Mouse (Mus musculus) liver, adult 2 months (tissue): Measurements from ENCODE around the gene Hoxd11. TPM values are rescaled to one million over a fixed set of nuclear protein-coding genes. Genes with fewer than 3 reads are reported as not detected.

Experiments used
- DNase-seq: peaks from one replicate; pipeline ENCODE4 v3.0.0-alpha.2; 2011; ENCODE audit warnings: low read depth, low spot score; ENCODE audit errors: extremely low read depth
- H3K27ac ChIP-seq: fragments of 200-500 bp; replicated peaks from 2 replicates; pipeline ENCODE4 v1.5.1; 2012; ENCODE audit warnings: low read depth, mild to moderate bottlenecking, control low read depth, inconsistent platforms, low read length; ENCODE audit not compliant: insufficient read depth
- H3K27me3 ChIP-seq: fragments of 200-500 bp; 2 replicates; pipeline ENCODE4 v1.6.1; 2012; ENCODE audit warnings: mild to moderate bottlenecking, moderate library complexity, low read length, inconsistent platforms; ENCODE audit not compliant: control insufficient read depth, insufficient read depth
- H3K36me3 ChIP-seq: fragments of 200-500 bp; 2 replicates; pipeline ENCODE4 v1.6.1; 2012; ENCODE audit warnings: low read length, inconsistent platforms; ENCODE audit not compliant: control insufficient read depth, insufficient read depth
- H3K4me1 ChIP-seq: fragments of 200-500 bp; 2 replicates; pipeline ENCODE4 v1.6.1; 2011; ENCODE audit warnings: low read length; ENCODE audit not compliant: control insufficient read depth, insufficient read depth
- H3K4me3 ChIP-seq: fragments of 200-500 bp; 2 replicates; pipeline ENCODE4 v1.5.1; 2011; ENCODE audit warnings: low read depth, mild to moderate bottlenecking, control low read depth, low read length, moderate library complexity; ENCODE audit not compliant: insufficient read depth
- H3K79me2 ChIP-seq: fragments of 200-500 bp; 2 replicates; pipeline ENCODE4 v1.6.1; 2012; ENCODE audit warnings: inconsistent platforms, mild to moderate bottlenecking, low read length, moderate library complexity; ENCODE audit not compliant: control insufficient read depth, insufficient read depth
- H3K9ac ChIP-seq: fragments of 200-500 bp; 2 replicates; pipeline ENCODE4 v1.6.1; 2012; ENCODE audit warnings: low read depth, mild to moderate bottlenecking, control low read depth, inconsistent platforms, low read length
- CTCF ChIP-seq: fragments of 200-500 bp; IDR thresholded peaks from 2 replicates; pipeline ENCODE4 v1.5.1; 2011; ENCODE audit warnings: low read depth, low read length, control low read depth
- POLR2A ChIP-seq: fragments of 200-500 bp; IDR thresholded peaks from 2 replicates; pipeline ENCODE4 v1.6.1; 2011; ENCODE audit warnings: low read length, control low read depth; ENCODE audit not compliant: insufficient read depth; ENCODE audit errors: extremely low read depth
- WGBS: fragments of 180-500 bp; shearing (Covaris S2); methylation state at CpG from one replicate; pipeline ENCODE4 v1.1.7; 2018; 5-methylcytosine and 5-hydroxymethylcytosine counted together
- polyA plus RNA-seq: library from polyadenylated mRNA; depleted of rRNA; stranded (reverse); fragments of >200 nt; gene quantifications from 2 replicates; pipeline ENCODE4 v1.2.3, GENCODE M21; 2012
- total RNA-seq: library from RNA; depleted of rRNA; stranded (reverse); fragments of >200 nt; gene quantifications from 2 replicates; pipeline ENCODE4 v1.2.3, GENCODE M21; 2014

Hoxd11 gene
- total and polyA plus RNA-seq, 2 experiments, result not detected

DNA sequence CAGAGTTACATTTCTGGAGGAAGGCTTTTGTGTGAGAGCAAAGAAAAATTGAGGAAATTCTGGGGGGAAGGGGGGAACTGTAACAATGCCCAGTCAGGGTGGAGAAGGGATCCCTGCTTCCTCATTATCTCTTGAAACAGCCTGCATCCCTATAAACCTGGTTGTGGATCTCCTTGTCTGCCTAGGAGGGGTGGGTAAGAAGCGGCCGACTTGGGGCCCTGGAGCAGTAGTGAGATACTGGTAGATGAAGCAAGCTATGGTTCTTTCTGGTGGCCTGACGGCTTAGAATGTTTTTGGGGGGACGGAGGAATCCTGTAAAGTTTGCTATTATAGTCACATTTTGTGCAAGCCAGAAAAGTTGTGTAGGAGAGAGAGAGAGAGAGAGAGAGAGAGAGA is 14.1 kb downstream of the Hoxd11 start:
- Histone ChIP-seq H3K4me1 (0 out of 2 replicates have a peak, but pooled peaks cover 1% of the 10 kb centered on the region), H3K9ac (no peak overlapping the region), H3K36me3 (no peaks in the 10 kb centered on the region), H3K4me3 (no peak overlapping the region), H3K79me2 (no peaks in the 10 kb centered on the region), H3K27ac (no peak overlapping the region), H3K27me3 (peaks cover 48% of the 10 kb centered on the region)
- no peak for DNase-seq
- no peak for TF ChIP-seq CTCF
- no peak for TF ChIP-seq POLR2A
- 12% methylated on average over 4 of the region's 4 CpGs for WGBS

DNA sequence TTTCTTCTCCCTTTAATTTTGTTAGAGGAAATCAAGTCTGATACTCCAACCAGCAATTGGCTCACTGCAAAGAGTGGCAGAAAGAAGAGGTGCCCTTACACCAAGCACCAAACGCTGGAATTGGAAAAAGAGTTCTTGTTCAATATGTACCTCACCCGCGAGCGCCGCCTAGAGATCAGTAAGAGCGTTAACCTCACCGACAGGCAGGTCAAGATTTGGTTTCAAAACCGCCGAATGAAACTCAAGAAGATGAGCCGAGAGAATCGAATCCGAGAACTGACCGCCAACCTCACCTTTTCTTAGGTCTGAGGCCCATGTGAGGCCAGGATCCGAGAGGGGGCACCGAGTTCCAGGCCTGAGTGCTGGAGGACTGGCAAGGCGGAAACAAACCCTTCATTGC is 14.7 kb downstream of the Hoxd11 start:
- 6% methylated on average over 16 of the region's 16 CpGs for WGBS
- Histone ChIP-seq H3K79me2 (no peaks in the 10 kb centered on the region), H3K4me3 (no peak overlapping the region), H3K27ac (no peak overlapping the region), H3K4me1 (0 out of 2 replicates have a peak, but pooled peaks cover 1% of the 10 kb centered on the region), H3K27me3 (peaks cover 50% of the 10 kb centered on the region), H3K9ac (no peak overlapping the region), H3K36me3 (no peaks in the 10 kb centered on the region)
- DNase-seq, result no peak
- TF ChIP-seq CTCF (peak; percentile 32; the same call in 1 of the 2 replicates), POLR2A (no peak)

DNA sequence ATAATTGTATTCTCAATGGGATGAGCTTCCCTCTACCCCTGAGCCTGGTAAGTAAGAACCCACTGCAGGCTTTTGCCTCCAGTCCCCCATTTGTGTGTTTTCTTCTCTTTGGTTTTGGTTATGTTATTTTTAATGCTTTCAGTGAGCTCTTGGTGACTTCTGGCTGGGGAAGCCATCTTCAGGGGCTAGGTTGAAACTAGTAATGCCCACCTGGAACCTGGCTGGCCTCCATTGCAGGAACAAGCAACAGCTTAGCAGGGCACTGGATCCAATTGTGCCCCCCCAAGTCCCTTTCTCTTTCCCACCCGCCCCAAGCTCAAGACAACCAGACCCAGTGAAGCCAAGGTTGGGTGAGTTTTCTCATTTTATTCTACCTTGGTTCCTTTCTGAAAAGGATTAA is 16.0 kb downstream of the Hoxd11 start:
- no peak overlapping the region for H3K9ac ChIP-seq
- no peaks in the 10 kb centered on the region for H3K36me3 ChIP-seq
- 0 out of 2 replicates have a peak, but pooled peaks cover 1% of the 10 kb centered on the region for H3K4me1 ChIP-seq
- DNase-seq, result no peak
- no peak overlapping the region for H3K27ac ChIP-seq
- no peak overlapping the region for H3K4me3 ChIP-seq
- 10% methylated on average over 1 of the region's 1 CpGs for WGBS
- TF ChIP-seq CTCF, result no peak
- TF ChIP-seq POLR2A, result no peak
- H3K79me2 ChIP-seq, result no peaks in the 10 kb centered on the region
- H3K27me3 ChIP-seq, result peaks cover 55% of the 10 kb centered on the region

DNA sequence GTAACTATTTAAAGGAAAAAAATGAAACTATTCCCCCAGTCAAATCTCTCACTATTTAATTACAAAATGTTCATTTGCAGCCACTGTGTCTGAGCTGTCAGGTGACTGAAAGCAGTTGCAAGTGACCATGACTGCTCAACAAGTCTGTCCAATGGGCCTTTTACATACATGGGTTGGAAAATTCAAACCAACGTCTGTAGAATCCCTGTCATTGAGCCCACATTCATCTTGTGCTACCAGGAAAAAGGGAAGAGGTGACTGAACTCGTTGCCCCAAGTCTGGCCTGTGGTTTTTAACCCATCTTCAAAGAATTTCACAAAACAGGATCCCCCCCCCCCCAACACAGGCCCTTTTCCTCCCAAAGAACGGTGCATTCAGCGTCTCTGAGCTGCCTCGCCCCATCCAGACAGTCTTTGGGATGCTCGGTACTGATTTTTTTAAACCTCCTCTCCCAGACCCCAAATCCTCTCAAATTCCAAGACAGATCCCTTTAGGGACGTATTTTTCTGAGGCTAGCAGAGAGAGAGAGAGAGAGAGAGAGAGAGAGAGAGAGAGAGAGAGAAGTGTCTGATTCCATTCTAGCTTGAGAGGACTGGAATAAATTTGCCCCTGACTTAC is 16.6 kb downstream of the Hoxd11 start:
- Histone ChIP-seq H3K27me3 (peaks cover 59% of the 10 kb centered on the region), H3K79me2 (no peaks in the 10 kb centered on the region), H3K4me1 (0 out of 2 replicates have a peak, but pooled peaks cover 1% of the 10 kb centered on the region), H3K27ac (no peak overlapping the region), H3K36me3 (no peaks in the 10 kb centered on the region), H3K9ac (no peak overlapping the region), H3K4me3 (no peak overlapping the region)
- TF ChIP-seq POLR2A (no peak), CTCF (no peak)
- 7% methylated on average over 7 of the region's 7 CpGs for WGBS
- DNase-seq, result no peak

DNA sequence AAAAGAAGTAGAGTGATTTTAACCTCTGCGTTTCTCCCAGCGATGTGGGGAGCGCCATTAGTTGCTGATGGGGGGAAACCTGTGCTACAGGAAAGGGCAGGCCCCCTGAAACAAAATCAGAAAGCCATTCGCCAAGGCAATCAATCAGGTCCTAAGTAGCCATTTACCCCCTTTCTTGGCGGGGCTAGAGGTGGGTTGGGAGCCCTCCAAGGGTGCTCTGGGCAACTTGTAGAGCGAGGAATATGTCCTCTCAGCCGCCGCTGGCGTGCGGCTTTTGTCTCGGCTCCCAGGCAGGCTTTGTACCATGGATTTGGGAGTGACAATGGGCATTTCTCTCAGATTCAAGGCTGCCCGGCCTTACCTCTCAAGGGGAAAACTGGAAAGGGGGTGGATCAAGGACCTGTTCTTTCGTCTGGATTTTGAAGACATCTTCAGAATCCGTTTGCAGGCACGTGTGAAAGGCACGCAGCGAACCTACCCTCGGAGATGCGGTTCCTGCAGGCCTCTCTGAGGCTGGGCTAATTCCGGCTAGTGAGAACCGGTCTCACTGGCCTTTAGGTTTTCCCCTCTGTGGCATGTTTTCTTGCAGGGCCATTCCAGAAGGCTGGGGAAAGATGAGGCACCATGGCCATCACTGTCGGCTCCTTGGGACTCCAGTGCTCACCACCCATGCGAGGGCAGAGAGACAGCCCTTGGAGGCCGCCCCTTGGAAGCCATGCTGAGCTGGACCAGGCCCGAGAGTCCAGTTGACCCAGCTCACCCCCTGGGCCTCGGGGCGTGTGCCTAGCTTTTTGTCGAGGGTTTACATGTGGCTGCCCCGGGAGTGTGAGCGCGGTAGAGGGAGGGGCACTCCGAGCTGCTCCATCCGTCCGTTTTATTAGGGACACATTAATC is 17.3 kb downstream of the Hoxd11 start:
- no peak for TF ChIP-seq CTCF
- no peak for TF ChIP-seq POLR2A
- Histone ChIP-seq H3K27me3 (peaks cover 52% of the 10 kb centered on the region), H3K4me3 (no peak overlapping the region), H3K27ac (no peak overlapping the region), H3K9ac (no peak overlapping the region), H3K4me1 (0 out of 2 replicates have a peak, but pooled peaks cover 1% of the 10 kb centered on the region), H3K79me2 (no peaks in the 10 kb centered on the region), H3K36me3 (no peaks in the 10 kb centered on the region)
- DNase-seq, result no peak
- WGBS, result 8% methylated on average over 34 of the region's 34 CpGs
